Mouse (Mus musculus) ES-E14 (cell line): ENCODE data around the gene Chrm2.

Source experiments
- CHD2 ChIP-seq: IDR thresholded peaks from 2 replicates; pipeline ENCODE4 v1.6.1; 2014; ENCODE audit warnings: mild to moderate bottlenecking, low read depth, low read length, inconsistent platforms
- HCFC1 ChIP-seq: IDR thresholded peaks from 2 replicates; pipeline ENCODE4 v1.6.1; 2012; ENCODE audit warnings: low read length, inconsistent platforms, borderline replicate concordance; ENCODE audit not compliant: insufficient read depth
- MAFK ChIP-seq: IDR thresholded peaks from 2 replicates; pipeline ENCODE4 v1.6.1; 2014; ENCODE audit warnings: mild to moderate bottlenecking, low read depth, low read length, inconsistent platforms; ENCODE audit not compliant: insufficient read depth
- ZC3H11A ChIP-seq: IDR thresholded peaks from 2 replicates; pipeline ENCODE4 v1.6.1; 2012; ENCODE audit warnings: low read depth, mild to moderate bottlenecking, inconsistent platforms, low read length, borderline replicate concordance

GRCm38 (mm10) chr6:36523599-36523998, 135.7 kb downstream of the Chrm2 start:
- TF ChIP-seq ZC3H11A = no peak
- no peak for TF ChIP-seq CHD2
- no peak for TF ChIP-seq HCFC1
- TF ChIP-seq MAFK = no peak
